30 mouse cellular contexts compared by ENCODE assay signal in genomic region chr4:133268931-133269330, GRCm38 (mm10). TPM values are rescaled to one million over a fixed set of nuclear protein-coding genes. Genes with fewer than 3 reads are reported as not detected.
"Had no signal": no experiment of that assay in that cellular context is flagged by ENCODE, and none has a peak within 500 bp of the region (broad histone marks: within the 10 kb centered on the region; RNA-seq: fewer than 3 reads in every experiment).

No protein-coding gene starts in this region.

- H3K27me3 ChIP-seq: embryonic facial prominence, embryonic 12.5 days; embryonic facial prominence, embryonic 13.5 days; embryonic facial prominence, embryonic 15.5 days; forebrain, embryonic 12.5 days; forebrain, embryonic 13.5 days; forebrain, embryonic 15.5 days; heart, embryonic 12.5 days had no signal

- H3K4me1 ChIP-seq: embryonic facial prominence, embryonic 10.5 days; embryonic facial prominence, embryonic 12.5 days; embryonic facial prominence, embryonic 13.5 days; embryonic facial prominence, embryonic 15.5 days; forebrain, embryonic 10.5 days; forebrain, embryonic 12.5 days; forebrain, embryonic 13.5 days; forebrain, embryonic 15.5 days; heart, embryonic 10.5 days; heart, embryonic 12.5 days had no signal

- H3K27ac ChIP-seq: embryonic facial prominence, embryonic 10.5 days; embryonic facial prominence, embryonic 12.5 days; embryonic facial prominence, embryonic 13.5 days; embryonic facial prominence, embryonic 15.5 days; forebrain, embryonic 10.5 days; forebrain, embryonic 12.5 days; forebrain, embryonic 13.5 days; forebrain, embryonic 15.5 days; heart, embryonic 10.5 days had no signal

- DNase-seq: cerebellum, adult 8-10 months; cerebellum, adult 9-10 months; cerebellum, adult 9-11 months; cerebellum, postnatal 10 days; cerebellum, postnatal 14 days; cerebellum, postnatal 25 days; cerebellum, postnatal 36 days; embryo, embryonic 11 days; forebrain, postnatal 0 days; gastrocnemius, postnatal 10 days; gastrocnemius, postnatal 14 days; gastrocnemius, postnatal 25 days; gastrocnemius, postnatal 36 days had no signal

- H3K9ac ChIP-seq: embryonic facial prominence, embryonic 12.5 days; embryonic facial prominence, embryonic 13.5 days; embryonic facial prominence, embryonic 15.5 days; forebrain, embryonic 12.5 days; forebrain, embryonic 13.5 days; forebrain, embryonic 15.5 days; forebrain, postnatal 0 days; heart, embryonic 12.5 days had no signal

- H3K4me3 ChIP-seq: embryonic facial prominence, embryonic 10.5 days; embryonic facial prominence, embryonic 12.5 days; embryonic facial prominence, embryonic 13.5 days; embryonic facial prominence, embryonic 15.5 days; erythroblast, embryonic 14.5 days; forebrain, embryonic 10.5 days; forebrain, embryonic 12.5 days; forebrain, embryonic 13.5 days; forebrain, embryonic 15.5 days; heart, embryonic 10.5 days; heart, embryonic 12.5 days had no signal

RNA-seq across cellular contexts. Expression of gene Sytl1, which starts 6.0 kb away (rescaled TPM):
- total RNA-seq: forebrain, postnatal 0 days had no signal

RNA-seq across cellular contexts. Expression of gene Gpr3, which starts 56.6 kb away (rescaled TPM):
- total RNA-seq: common myeloid progenitor, adult 5-6 weeks; gastrocnemius, adult 8-10 months; gastrocnemius, postnatal 10 days; gastrocnemius, postnatal 14 days; gastrocnemius, postnatal 25 days; gastrocnemius, postnatal 36 days; gastrocnemius, postnatal 4 days; heart, adult 18-20 months had no signal
- polyA plus RNA-seq: embryonic facial prominence, embryonic 12.5 days; erythroblast, embryonic 14.5 days had no signal

RNA-seq across cellular contexts. Expression of gene Cd164l2, which starts 57.0 kb away (rescaled TPM):
- total RNA-seq: common myeloid progenitor, adult 5-6 weeks; gastrocnemius, postnatal 10 days; gastrocnemius, postnatal 14 days; gastrocnemius, postnatal 25 days; granulocyte monocyte progenitor cell, adult 5-6 weeks; heart, adult 18-20 months had no signal
- polyA plus RNA-seq: erythroblast, embryonic 14.5 days; forebrain, embryonic 11.5 days had no signal
